Mouse (Mus musculus): ENCODE results near the gene Poln. TPM values are rescaled to one million over a fixed set of nuclear protein-coding genes. Genes with fewer than 3 reads are reported as not detected.

The Poln gene
- polyA plus RNA-seq, 1 experiment from 2014 or later = 0.48 TPM

- 42% methylated on average over 6 of the region's 6 CpGs for WGBS (ENCODE audit: insufficient replicate concordance)
- H3K27ac ChIP-seq = no peak overlapping the region
- H3K27me3 ChIP-seq (replicated peaks) = no peaks in the 10 kb centered on the region
Measured at GRCm38 (mm10) chr5:34031022-34031421, 138.2 kb downstream of the Poln start.

GRCm38 (mm10) chr5:34030101-34030500, 139.1 kb downstream of the Poln start:
- Histone ChIP-seq H3K27ac (no peak overlapping the region), H3K4me2 (no peak overlapping the region), H3K4me1 (no peaks in the 10 kb centered on the region), H3K36me3 (no peaks in the 10 kb centered on the region), H3K9ac (no peak overlapping the region), H3K4me3 (no peak overlapping the region), H3K9me3 (replicated peaks) (no peaks in the 10 kb centered on the region), H3K27me3 (replicated peaks) (no peaks in the 10 kb centered on the region)
- ATAC-seq = no peak
- 51% methylated on average over 4 of the region's 4 CpGs for WGBS (ENCODE audit: insufficient replicate concordance)

More at GRCm38 (mm10) chr5:34031022-34031421, 138.2 kb downstream of the Poln start:
- Histone ChIP-seq H3K4me2 (no peak overlapping the region), H3K9me3 (replicated peaks) (no peaks in the 10 kb centered on the region), H3K9ac (no peak overlapping the region), H3K36me3 (no peaks in the 10 kb centered on the region), H3K4me1 (no peaks in the 10 kb centered on the region), H3K4me3 (no peak overlapping the region)
- ATAC-seq = no peak

DNA sequence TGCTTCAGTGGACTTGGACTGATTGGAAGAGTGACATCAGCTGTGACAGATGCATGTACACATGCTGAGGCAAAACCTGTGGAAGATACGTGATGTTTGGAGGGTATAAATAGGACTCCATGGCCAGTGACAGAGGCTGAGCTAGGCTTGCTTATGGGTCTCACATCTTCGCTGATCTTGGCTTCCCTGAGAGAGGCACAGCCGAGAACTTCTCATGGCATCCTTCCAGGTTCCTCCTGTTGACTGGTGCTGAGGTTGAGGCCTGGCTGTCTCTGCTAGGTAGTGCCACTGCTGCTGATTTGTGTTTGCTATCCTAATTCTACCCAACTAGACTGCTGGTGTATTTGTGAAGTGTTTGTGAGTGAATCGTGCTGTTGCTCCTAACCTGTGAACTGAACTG, 150.3 kb downstream of the Poln start:
- ATAC-seq = no peak
- 64% methylated on average over 4 of the region's 4 CpGs for WGBS (ENCODE audit: insufficient replicate concordance)
- Histone ChIP-seq H3K4me2 (no peak overlapping the region), H3K4me3 (no peak overlapping the region), H3K27ac (no peak overlapping the region), H3K4me1 (no peaks in the 10 kb centered on the region), H3K9me3 (replicated peaks) (no peaks in the 10 kb centered on the region), H3K27me3 (replicated peaks) (no peaks in the 10 kb centered on the region), H3K36me3 (no peaks in the 10 kb centered on the region), H3K9ac (no peak overlapping the region)

GRCm38 (mm10) chr5:34014652-34015051, 154.6 kb downstream of the Poln start:
- Histone ChIP-seq H3K9me3 (replicated peaks) (no peaks in the 10 kb centered on the region), H3K4me2 (no peak overlapping the region), H3K36me3 (no peaks in the 10 kb centered on the region), H3K4me3 (no peak overlapping the region), H3K27ac (no peak overlapping the region), H3K27me3 (replicated peaks) (peaks cover 7% of the 10 kb centered on the region; the same call in 1 of the 2 replicates), H3K9ac (no peak overlapping the region), H3K4me1 (no peaks in the 10 kb centered on the region)
- no peak for ATAC-seq
- 40% methylated on average over 1 of the region's 1 CpGs for WGBS (ENCODE audit: insufficient replicate concordance)

- 55% methylated on average over 4 of the region's 4 CpGs for WGBS (ENCODE audit: insufficient replicate concordance)
- Histone ChIP-seq H3K9me3 (replicated peaks) (no peaks in the 10 kb centered on the region), H3K4me3 (no peak overlapping the region), H3K4me1 (no peaks in the 10 kb centered on the region), H3K27me3 (replicated peaks) (peaks cover 21% of the 10 kb centered on the region; the same call in 1 of the 2 replicates), H3K36me3 (no peaks in the 10 kb centered on the region), H3K4me2 (no peak overlapping the region), H3K27ac (no peak overlapping the region), H3K9ac (no peak overlapping the region)
- ATAC-seq = no peak
Measured at GRCm38 (mm10) chr5:34007392-34007941, 161.8 kb downstream of the Poln start.

DNA sequence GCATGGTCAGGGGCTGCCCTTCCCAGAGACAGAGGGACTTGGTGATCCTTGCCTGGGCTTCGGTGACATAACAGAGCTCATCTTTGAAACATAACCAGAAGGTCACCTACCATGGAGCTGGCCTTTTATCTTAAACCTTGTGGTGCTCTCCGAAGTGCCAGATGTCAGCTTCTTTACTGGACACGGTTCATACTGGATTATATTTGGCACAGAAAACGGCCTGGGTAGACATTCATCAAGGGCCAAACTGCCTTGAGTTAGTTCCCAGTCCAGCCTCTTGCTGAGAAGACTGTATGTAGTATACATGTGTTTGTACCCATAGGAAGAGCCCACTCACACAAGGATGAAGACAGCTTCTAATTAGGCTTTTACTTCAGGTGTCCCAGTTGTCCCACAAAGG, 162.4 kb downstream of the Poln start:
- Histone ChIP-seq H3K4me2 (no peak overlapping the region), H3K9ac (no peak overlapping the region), H3K36me3 (no peaks in the 10 kb centered on the region), H3K4me1 (no peaks in the 10 kb centered on the region), H3K9me3 (replicated peaks) (no peaks in the 10 kb centered on the region), H3K27ac (no peak overlapping the region), H3K4me3 (no peak overlapping the region), H3K27me3 (replicated peaks) (peaks cover 21% of the 10 kb centered on the region; the same call in 1 of the 2 replicates)
- no peak for ATAC-seq
- WGBS (ENCODE audit: insufficient replicate concordance) = 66% methylated on average over 4 of the region's 4 CpGs

DNA sequence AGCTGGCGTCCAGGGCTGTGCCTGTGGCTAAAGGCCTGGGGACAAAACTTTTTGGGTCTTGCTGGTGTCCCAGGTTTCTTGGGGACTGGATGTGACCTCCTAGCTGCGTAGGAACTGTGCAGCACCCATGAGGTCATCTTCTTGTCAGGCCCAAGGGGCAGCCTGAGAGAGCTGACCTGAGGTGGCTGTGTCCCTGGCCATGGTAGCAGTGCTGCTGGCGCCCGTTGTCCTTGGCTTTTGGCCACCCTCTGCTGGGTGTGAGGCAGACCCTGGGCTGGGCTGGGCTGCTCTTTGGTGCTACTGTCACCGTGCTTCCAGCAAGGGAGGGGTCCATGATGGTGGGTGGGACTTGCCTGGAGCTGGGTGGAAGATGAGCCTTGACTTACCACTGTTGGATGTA, 164.6 kb downstream of the Poln start:
- WGBS (ENCODE audit: insufficient replicate concordance) = 56% methylated on average over 5 of the region's 5 CpGs
- H3K9me3 ChIP-seq (replicated peaks) = no peaks in the 10 kb centered on the region
- ATAC-seq = no peak
- no peak overlapping the region for H3K4me2 ChIP-seq
- H3K36me3 ChIP-seq = no peaks in the 10 kb centered on the region
- H3K27me3 ChIP-seq (replicated peaks) = peaks cover 32% of the 10 kb centered on the region
- H3K27ac ChIP-seq = no peak overlapping the region
- H3K9ac ChIP-seq = no peak overlapping the region
- H3K4me3 ChIP-seq = no peak overlapping the region
- no peaks in the 10 kb centered on the region for H3K4me1 ChIP-seq

GRCm38 (mm10) chr5:34002636-34003035, 166.6 kb downstream of the Poln start:
- ATAC-seq = no peak
- WGBS (ENCODE audit: insufficient replicate concordance) = 81% methylated on average over 4 of the region's 4 CpGs
- no peak overlapping the region for H3K27ac ChIP-seq
- H3K27me3 ChIP-seq (replicated peaks) = peaks cover 41% of the 10 kb centered on the region
- no peak overlapping the region for H3K9ac ChIP-seq
- no peaks in the 10 kb centered on the region for H3K4me1 ChIP-seq
- no peaks in the 10 kb centered on the region for H3K9me3 ChIP-seq (replicated peaks)
- H3K4me2 ChIP-seq = no peak overlapping the region
- H3K4me3 ChIP-seq = no peak overlapping the region
- no peaks in the 10 kb centered on the region for H3K36me3 ChIP-seq

GRCm38 (mm10) chr5:34001401-34001800, 167.8 kb downstream of the Poln start:
- WGBS (ENCODE audit: insufficient replicate concordance) = 78% methylated on average over 1 of the region's 1 CpGs
- H3K4me1 ChIP-seq = peaks cover 8% of the 10 kb centered on the region; the same call in 1 of the 2 replicates
- no peak for ATAC-seq

DNA sequence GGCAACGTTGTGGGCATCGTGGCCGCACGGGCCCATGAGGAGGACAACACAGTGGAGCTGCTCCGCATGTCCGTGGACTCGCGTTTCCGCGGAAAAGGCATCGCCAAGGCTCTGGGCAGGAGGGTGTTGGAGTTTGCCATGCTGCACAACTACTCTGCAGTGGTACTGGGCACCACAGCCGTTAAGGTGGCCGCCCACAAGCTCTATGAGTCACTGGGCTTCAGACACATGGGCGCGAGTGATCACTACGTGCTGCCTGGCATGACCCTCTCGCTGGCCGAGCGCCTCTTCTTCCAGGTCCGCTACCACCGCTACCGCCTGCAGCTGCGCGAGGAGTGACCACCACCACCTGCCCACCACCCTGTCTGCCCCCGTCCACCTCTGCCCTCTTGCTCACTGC, 168.4 kb downstream of the Poln start:
- Histone ChIP-seq H3K36me3 (no peaks in the 10 kb centered on the region), H3K9ac (no peak overlapping the region), H3K4me1 (peaks cover 8% of the 10 kb centered on the region; the same call in 1 of the 2 replicates), H3K27ac (no peak overlapping the region), H3K4me3 (no peak overlapping the region), H3K4me2 (no peak overlapping the region), H3K9me3 (replicated peaks) (no peaks in the 10 kb centered on the region), H3K27me3 (replicated peaks) (peaks cover 57% of the 10 kb centered on the region)
- no peak for ATAC-seq
- 85% methylated on average over 25 of the region's 25 CpGs for WGBS (ENCODE audit: insufficient replicate concordance)

More at GRCm38 (mm10) chr5:34001401-34001800, 167.8 kb downstream of the Poln start:
- Histone ChIP-seq H3K9ac (no peak overlapping the region), H3K9me3 (replicated peaks) (no peaks in the 10 kb centered on the region), H3K4me2 (no peak overlapping the region), H3K27me3 (replicated peaks) (peaks cover 51% of the 10 kb centered on the region), H3K4me3 (no peak overlapping the region), H3K36me3 (no peaks in the 10 kb centered on the region), H3K27ac (no peak overlapping the region)

- no peaks in the 10 kb centered on the region for H3K36me3 ChIP-seq
- no peak for ATAC-seq
Measured at GRCm38 (mm10) chr5:33999466-34000090, 169.7 kb downstream of the Poln start.

DNA sequence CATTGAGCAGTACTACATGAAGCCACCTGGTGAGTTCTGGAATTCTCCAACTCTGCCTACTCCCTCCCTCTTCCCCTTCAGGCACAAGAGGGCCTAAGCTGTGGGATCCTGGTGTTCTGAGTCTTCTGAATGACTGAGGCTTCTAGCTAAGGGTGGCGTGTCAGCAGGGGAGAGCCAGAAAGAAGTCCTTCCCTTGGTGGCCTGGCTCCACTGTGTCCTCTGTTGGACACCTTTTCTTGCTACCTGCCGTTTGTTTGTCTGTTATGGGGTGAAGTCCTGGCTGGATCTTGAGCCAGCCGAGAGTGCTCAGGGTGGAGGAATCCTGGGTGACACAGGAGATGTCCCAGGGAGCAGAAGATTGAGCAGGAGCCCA, 170.8 kb downstream of the Poln start:
- Histone ChIP-seq H3K36me3 (no peaks in the 10 kb centered on the region), H3K4me1 (peaks cover 8% of the 10 kb centered on the region; the same call in 1 of the 2 replicates), H3K9me3 (replicated peaks) (no peaks in the 10 kb centered on the region), H3K9ac (no peak overlapping the region), H3K4me3 (no peak overlapping the region), H3K27ac (no peak overlapping the region), H3K27me3 (replicated peaks) (peaks cover 77% of the 10 kb centered on the region), H3K4me2 (no peak overlapping the region)
- ATAC-seq = no peak
- 66% methylated on average over 3 of the region's 3 CpGs for WGBS (ENCODE audit: insufficient replicate concordance)

More at GRCm38 (mm10) chr5:33999466-34000090, 169.7 kb downstream of the Poln start:
- Histone ChIP-seq H3K9me3 (replicated peaks) (no peaks in the 10 kb centered on the region), H3K4me1 (peaks cover 8% of the 10 kb centered on the region; the same call in 1 of the 2 replicates), H3K27ac (no peak overlapping the region), H3K4me2 (no peak overlapping the region), H3K9ac (no peak overlapping the region), H3K4me3 (no peak overlapping the region), H3K27me3 (replicated peaks) (peaks cover 69% of the 10 kb centered on the region)
- WGBS (ENCODE audit: insufficient replicate concordance) = 54% methylated on average over 6 of the region's 6 CpGs
